Mouse (Mus musculus) small intestine, adult 2 months (tissue): Measurements from ENCODE around the gene Foxq1.

Experiments
- CTCF ChIP-seq: fragments of 200-500 bp; IDR thresholded peaks from 2 replicates; pipeline ENCODE4 v1.5.1; 2012; ENCODE audit warnings: low read depth, mild to moderate bottlenecking, control low read depth, inconsistent platforms, low read length, moderate library complexity, mixed read lengths; ENCODE audit not compliant: insufficient replicate concordance, insufficient read length; ENCODE audit errors: extremely low read depth
- POLR2A ChIP-seq: fragments of 200-500 bp; IDR thresholded peaks from 2 replicates; pipeline ENCODE4 v1.6.1; 2012; ENCODE audit warnings: low read depth, mild to moderate bottlenecking, control low read depth, inconsistent platforms, low read length, moderate library complexity

DNA sequence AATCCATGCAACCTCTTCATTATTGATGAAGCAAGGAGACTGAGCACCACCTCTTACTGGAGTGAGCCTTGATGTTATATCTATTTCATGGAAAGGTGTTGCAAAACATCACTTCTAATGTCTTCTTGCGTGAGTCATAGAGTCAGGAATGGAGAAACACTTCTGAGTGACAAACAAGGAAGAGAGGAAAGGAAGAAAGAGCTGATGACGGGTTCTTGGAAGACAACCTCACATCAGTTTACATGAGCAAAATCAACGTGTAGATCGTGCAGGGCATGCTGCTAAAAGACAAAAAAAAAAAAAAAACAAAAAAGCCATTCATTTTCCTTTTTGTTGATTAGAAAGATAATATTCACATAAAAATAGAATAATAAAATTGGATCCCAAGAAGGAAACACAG lies 21.2 kb upstream of the Foxq1 start:
- no peak for TF ChIP-seq POLR2A
- TF ChIP-seq CTCF, result no peak
